Mouse (Mus musculus) heart, postnatal 0 days (tissue): Measurements from ENCODE around the gene Ssbp3. TPM values are rescaled to one million over a fixed set of nuclear protein-coding genes. Genes with fewer than 3 reads are reported as not detected.
A peak's percentile ranks its signal among the peaks of the same experiment; 100 is the strongest.

Source experiments
- ATAC-seq: fragments of 200-750 bp; cut with Nextera tagmentation; 2 replicates; pipeline ENCODE4 v1.8.0; 2017; ENCODE audit warnings: low read depth, moderate number of reproducible peaks, moderate library complexity; ENCODE audit not compliant: insufficient read depth
- DNase-seq: peaks from one replicate; pipeline ENCODE4 v3.0.0-alpha.2; 2016; ENCODE audit warnings: low spot score
- H3K27ac ChIP-seq: fragments of 300-500 bp; sonication (generic); 2 replicates; pipeline ENCODE4 v1.5.1; 2014; ENCODE audit warnings: low read depth, mild to moderate bottlenecking
- H3K27me3 ChIP-seq: fragments of 300-500 bp; sonication (generic); 2 replicates; pipeline ENCODE4 v1.6.1; 2014; ENCODE audit warnings: low read length, mixed read lengths; ENCODE audit not compliant: control insufficient read depth, insufficient read depth
- H3K36me3 ChIP-seq: fragments of 300-500 bp; sonication (generic); replicated peaks from 2 replicates; pipeline ENCODE4 v1.6.1; 2014; ENCODE audit warnings: low read length, mixed read lengths; ENCODE audit not compliant: control insufficient read depth, insufficient read depth
- H3K4me1 ChIP-seq: fragments of 300-500 bp; sonication (generic); 2 replicates; pipeline ENCODE4 v1.6.1; 2014; ENCODE audit warnings: antibody characterized with exemption; ENCODE audit not compliant: control insufficient read depth, insufficient read depth
- H3K4me2 ChIP-seq: fragments of 300-500 bp; sonication (generic); 2 replicates; pipeline ENCODE4 v1.6.1; 2014; ENCODE audit warnings: low read depth, mild to moderate bottlenecking, low read length, moderate library complexity
- H3K4me3 ChIP-seq: fragments of 300-500 bp; sonication (generic); 2 replicates; pipeline ENCODE4 v1.5.1; 2014; ENCODE audit warnings: low read depth, low read length
- H3K9ac ChIP-seq: fragments of 300-500 bp; sonication (generic); replicated peaks from 2 replicates; pipeline ENCODE4 v1.6.1; 2014; ENCODE audit warnings: low read depth, low read length, mixed read lengths
- H3K9me3 ChIP-seq: fragments of 300-500 bp; sonication (generic); replicated peaks from 2 replicates; pipeline ENCODE4 v1.6.1; 2016; ENCODE audit warnings: low read length; ENCODE audit not compliant: control insufficient read depth
- CTCF ChIP-seq: IDR thresholded peaks from 2 replicates; pipeline ENCODE4 v1.5.1; 2016; ENCODE audit warnings: antibody characterized with exemption, control low read depth, low read depth
- EP300 ChIP-seq: IDR thresholded peaks from 2 replicates; pipeline ENCODE4 v1.6.1; 2016; ENCODE audit warnings: antibody characterized with exemption, low read depth
- WGBS: fragments of 180-500 bp; shearing (Covaris S2); extraction: QIAGEN DNeasy Blood & Tissue Kit; methylation state at CpG from one replicate; pipeline ENCODE4 v1.1.7; 2014; 5-methylcytosine and 5-hydroxymethylcytosine counted together
- polyA plus RNA-seq: library from polyadenylated mRNA; unstranded; fragments of >200 nt; fragmentation: Nextera tagmentation; extraction: Ambion mirVana; gene quantifications from 2 replicates; pipeline ENCODE4 v1.2.1, GENCODE M21; 2015
- total RNA-seq: library from RNA; depleted of rRNA; stranded (reverse); fragments of >200 nt; gene quantifications from 2 replicates; pipeline ENCODE4 v1.2.3, GENCODE M21; 2014; ENCODE audit warnings: low replicate concordance

The Ssbp3 gene
- total and polyA plus RNA-seq, 2 experiments from 2014 or later = 25.9 to 35.6 TPM

- DNase-seq = no peak
- no peak overlapping the region for H3K27ac ChIP-seq
- H3K9ac ChIP-seq = no peak overlapping the region
- 75% methylated on average over 10 of the region's 10 CpGs for WGBS
- H3K4me1 ChIP-seq = peaks cover 15% of the 10 kb centered on the region
- no peaks in the 10 kb centered on the region for H3K9me3 ChIP-seq
- no peak for TF ChIP-seq CTCF
- TF ChIP-seq EP300 = no peak
- ATAC-seq = no peak
- H3K4me2 ChIP-seq = no peak overlapping the region
- H3K36me3 ChIP-seq = no peaks in the 10 kb centered on the region
- H3K4me3 ChIP-seq = no peak overlapping the region
- H3K27me3 ChIP-seq = no peaks in the 10 kb centered on the region
Measured at GRCm38 (mm10) chr4:106964996-106965395, 54.5 kb downstream of the Ssbp3 start.

- Histone ChIP-seq H3K9me3 (no peaks in the 10 kb centered on the region), H3K4me1 (peaks cover 22% of the 10 kb centered on the region), H3K4me3 (no peak overlapping the region), H3K27ac (no peak overlapping the region), H3K9ac (no peak overlapping the region), H3K27me3 (no peaks in the 10 kb centered on the region), H3K4me2 (no peak overlapping the region), H3K36me3 (no peaks in the 10 kb centered on the region)
- WGBS = 44% methylated on average over 3 of the region's 3 CpGs
- no peak for TF ChIP-seq CTCF
- no peak for TF ChIP-seq EP300
- ATAC-seq (no peak), DNase-seq (no peak)
Measured at GRCm38 (mm10) chr4:106966443-106966842, 55.9 kb downstream of the Ssbp3 start.

GRCm38 (mm10) chr4:106968910-106969309 lies 58.4 kb downstream of the Ssbp3 start:
- no peaks in the 10 kb centered on the region for H3K36me3 ChIP-seq
- peak overlapping the region; percentile 82 for H3K27ac ChIP-seq
- no peaks in the 10 kb centered on the region for H3K9me3 ChIP-seq
- peak overlapping the region; percentile 27; the same call in 1 of the 2 replicates for H3K9ac ChIP-seq
- peak; percentile 89 for ATAC-seq
- H3K4me1 ChIP-seq = peaks cover 26% of the 10 kb centered on the region
- H3K4me2 ChIP-seq = 0 out of 2 replicates have a peak overlapping the region, but pooled peaks have one; percentile 21
- no peak for TF ChIP-seq CTCF
- TF ChIP-seq EP300 = no peak
- DNase-seq = peak; percentile 88
- no peaks in the 10 kb centered on the region for H3K27me3 ChIP-seq
- no peak overlapping the region for H3K4me3 ChIP-seq
- WGBS = 29% methylated on average over 8 of the region's 8 CpGs

- H3K36me3 ChIP-seq = no peaks in the 10 kb centered on the region
- ATAC-seq = no peak
- no peak for DNase-seq
- TF ChIP-seq EP300 = no peak
- no peak for TF ChIP-seq CTCF
- WGBS = 53% methylated on average over 7 of the region's 7 CpGs
- H3K4me1 ChIP-seq = peaks cover 27% of the 10 kb centered on the region
- H3K9me3 ChIP-seq = no peaks in the 10 kb centered on the region
- no peaks in the 10 kb centered on the region for H3K27me3 ChIP-seq
- H3K27ac ChIP-seq = no peak overlapping the region
- H3K4me3 ChIP-seq = no peak overlapping the region
- no peak overlapping the region for H3K4me2 ChIP-seq
- H3K9ac ChIP-seq = no peak overlapping the region
Measured at GRCm38 (mm10) chr4:106970786-106971185, 60.3 kb downstream of the Ssbp3 start.

- Histone ChIP-seq H3K4me2 (no peak overlapping the region), H3K36me3 (no peaks in the 10 kb centered on the region), H3K4me3 (no peak overlapping the region), H3K9ac (no peak overlapping the region), H3K4me1 (peaks cover 36% of the 10 kb centered on the region), H3K27ac (no peak overlapping the region), H3K27me3 (no peaks in the 10 kb centered on the region), H3K9me3 (no peaks in the 10 kb centered on the region)
- ATAC-seq = no peak
- DNase-seq = no peak
- WGBS = 87% methylated on average over 4 of the region's 4 CpGs
- TF ChIP-seq EP300 (no peak), CTCF (no peak)
Measured at GRCm38 (mm10) chr4:106972061-106972460, 61.6 kb downstream of the Ssbp3 start.
